Mouse (Mus musculus) MEL (cell line): ENCODE data around the gene Gfpt1. TPM values are rescaled to one million over a fixed set of nuclear protein-coding genes. Genes with fewer than 3 reads are reported as not detected.

Experiments used
- DNase-seq: peaks from one replicate; pipeline ENCODE4 v3.0.0; 2011; ENCODE audit warnings: low read depth, low spot score
- H3K27ac ChIP-seq: 2 replicates; pipeline ENCODE4 v1.5.1; 2012; ENCODE audit warnings: low read depth, mild to moderate bottlenecking, control low read depth, low read length, moderate library complexity; ENCODE audit not compliant: control insufficient read depth
- H3K27me3 ChIP-seq, 2 experiments: fragments of 150-350 bp in 1 of 2; sonication (generic) in 1 of 2; 2 replicates each; pipeline ENCODE4 v1.6.1; 2012; ENCODE audit warnings: low read length in 2 of 2, mild to moderate bottlenecking in 2 of 2, improper control_type of control experiment in 1 of 2, moderate library complexity in 1 of 2; ENCODE audit not compliant: insufficient read depth in 2 of 2, control insufficient read depth in 1 of 2
- H3K36me3 ChIP-seq, 2 experiments: 2 replicates each; pipeline ENCODE4 v1.6.1; 2012 to 2014; ENCODE audit warnings: low read length in 2 of 2, improper control_type of control experiment in 1 of 2, inconsistent platforms in 1 of 2, mild to moderate bottlenecking in 1 of 2; ENCODE audit not compliant: insufficient read depth in 2 of 2, control insufficient read depth in 1 of 2
- H3K4me1 ChIP-seq, 2 experiments: fragments of 150-350 bp in 1 of 2; sonication (generic) in 1 of 2; 2 replicates each; pipeline ENCODE4 v1.6.1; 2012; ENCODE audit warnings: low read length in 2 of 2, improper control_type of control experiment in 1 of 2, mild to moderate bottlenecking in 1 of 2; ENCODE audit not compliant: insufficient read depth in 2 of 2, control insufficient read depth in 1 of 2
- H3K4me3 ChIP-seq, 2 experiments: fragments of 150-350 bp in 1 of 2; sonication (generic) in 1 of 2; 2 replicates each; pipeline ENCODE4 v1.5.1; 2012; ENCODE audit warnings: low read depth in 2 of 2, low read length in 2 of 2, mild to moderate bottlenecking in 2 of 2, moderate library complexity in 2 of 2, control low read depth in 1 of 2, improper control_type of control experiment in 1 of 2; ENCODE audit not compliant: control insufficient read depth in 1 of 2, insufficient read depth in 1 of 2
- H3K79me2 ChIP-seq: 2 replicates; pipeline ENCODE4 v1.6.1; 2012; ENCODE audit warnings: mild to moderate bottlenecking, low read length, moderate library complexity; ENCODE audit not compliant: control insufficient read depth, poor library complexity, insufficient read depth
- H3K9ac ChIP-seq: 2 replicates; pipeline ENCODE4 v1.6.1; 2012; ENCODE audit warnings: low read depth, mild to moderate bottlenecking, control low read depth, low read length, moderate library complexity; ENCODE audit not compliant: control insufficient read depth, poor library complexity, severe bottlenecking
- H3K9me3 ChIP-seq: fragments of 150-350 bp; sonication (generic); replicated peaks from 2 replicates; pipeline ENCODE4 v1.6.1; 2012; ENCODE audit warnings: mild to moderate bottlenecking, low read length, improper control_type of control experiment, moderate library complexity; ENCODE audit not compliant: insufficient read depth
- BHLHE40 ChIP-seq: IDR thresholded peaks from 2 replicates; pipeline ENCODE4 v1.6.1; 2012; ENCODE audit warnings: low read depth, mild to moderate bottlenecking, inconsistent platforms, low read length, improper control_type of control experiment, borderline replicate concordance
- CHD1 ChIP-seq: IDR thresholded peaks from 2 replicates; pipeline ENCODE4 v1.6.1; 2012; ENCODE audit warnings: low read depth, mild to moderate bottlenecking, inconsistent platforms, low read length, improper control_type of control experiment
- CHD2 ChIP-seq: IDR thresholded peaks from 2 replicates; pipeline ENCODE4 v1.6.1; 2011; ENCODE audit warnings: low read length, improper control_type of control experiment
- CTCF ChIP-seq, 3 experiments: IDR thresholded peaks in 2 of 3; conservative IDR thresholded peaks in 1 of 3; 2 replicates each; pipeline ENCODE4 v1.5.1; 2011 to 2012; ENCODE audit warnings: low read length in 3 of 3, low read depth in 2 of 3, mild to moderate bottlenecking in 2 of 3, improper control_type of control experiment in 1 of 3, inconsistent platforms in 1 of 3, mixed read lengths in 1 of 3, moderate library complexity in 1 of 3; ENCODE audit not compliant: control insufficient read depth in 1 of 3, insufficient read depth in 1 of 3, poor library complexity in 1 of 3, severe bottlenecking in 1 of 3
- EP300 ChIP-seq, 2 experiments: IDR thresholded peaks; 2 replicates each; pipeline ENCODE4 v1.6.1; 2011; ENCODE audit warnings: improper control_type of control experiment in 2 of 2, low read length in 2 of 2, low read depth in 1 of 2, mild to moderate bottlenecking in 1 of 2
- ETS1 ChIP-seq: IDR thresholded peaks from 2 replicates; pipeline ENCODE4 v1.6.1; 2012; ENCODE audit warnings: low read depth, mild to moderate bottlenecking, inconsistent platforms, low read length, improper control_type of control experiment, moderate library complexity
- GABPA ChIP-seq: IDR thresholded peaks from 2 replicates; pipeline ENCODE4 v1.6.1; 2012; ENCODE audit warnings: low read depth, mild to moderate bottlenecking, inconsistent platforms, low read length, improper control_type of control experiment, moderate library complexity
- GATA1 ChIP-seq: IDR thresholded peaks from 2 replicates; pipeline ENCODE4 v1.6.1; 2011; ENCODE audit warnings: low read depth, low read length, improper control_type of control experiment
- HCFC1 ChIP-seq: IDR thresholded peaks from 2 replicates; pipeline ENCODE4 v1.6.1; 2012; ENCODE audit warnings: low read depth, mild to moderate bottlenecking, inconsistent platforms, low read length, improper control_type of control experiment, moderate library complexity
- MAZ ChIP-seq: IDR thresholded peaks from 2 replicates; pipeline ENCODE4 v1.6.1; 2012; ENCODE audit warnings: low read depth, mild to moderate bottlenecking, inconsistent platforms, low read length, improper control_type of control experiment
- MYB ChIP-seq: IDR thresholded peaks from 2 replicates; pipeline ENCODE4 v1.6.1; 2011; ENCODE audit warnings: mild to moderate bottlenecking, low read depth, low read length, improper control_type of control experiment
- MYC ChIP-seq: IDR thresholded peaks from 2 replicates; pipeline ENCODE4 v1.6.1; 2011; ENCODE audit warnings: low read depth, mild to moderate bottlenecking, low read length, improper control_type of control experiment, moderate library complexity
- NRF1 ChIP-seq: IDR thresholded peaks from 2 replicates; pipeline ENCODE4 v1.6.1; 2014; ENCODE audit warnings: low read depth, mild to moderate bottlenecking, inconsistent platforms, low read length, improper control_type of control experiment, moderate library complexity; ENCODE audit not compliant: poor library complexity, insufficient read depth, severe bottlenecking
- POLR2AphosphoS2 ChIP-seq: IDR thresholded peaks from 2 replicates; pipeline ENCODE4 v1.6.1; 2011; ENCODE audit warnings: low read length, improper control_type of control experiment
- RAD21 ChIP-seq: IDR thresholded peaks from 2 replicates; pipeline ENCODE4 v1.6.1; 2011; ENCODE audit warnings: mild to moderate bottlenecking, low read depth, low read length, improper control_type of control experiment
- RCOR1 ChIP-seq: IDR thresholded peaks from 2 replicates; pipeline ENCODE4 v1.6.1; 2012; ENCODE audit warnings: low read depth, mild to moderate bottlenecking, inconsistent platforms, low read length, improper control_type of control experiment
- SIN3A ChIP-seq: IDR thresholded peaks from 2 replicates; pipeline ENCODE4 v1.6.1; 2012; ENCODE audit warnings: low read length, improper control_type of control experiment, inconsistent platforms
- SMC3 ChIP-seq: IDR thresholded peaks from 2 replicates; pipeline ENCODE4 v1.6.1; 2011; ENCODE audit warnings: low read depth, low read length, improper control_type of control experiment
- TAL1 ChIP-seq: IDR thresholded peaks from 2 replicates; pipeline ENCODE4 v1.6.1; 2012; ENCODE audit warnings: mild to moderate bottlenecking, inconsistent platforms, low read length, moderate library complexity, mixed read lengths
- TBP ChIP-seq: IDR thresholded peaks from 2 replicates; pipeline ENCODE4 v1.8.0; 2011; ENCODE audit warnings: low read depth, low read length, improper control_type of control experiment
- TCF12 ChIP-seq: IDR thresholded peaks from 2 replicates; pipeline ENCODE4 v1.6.1; 2014; ENCODE audit warnings: low read depth, mild to moderate bottlenecking, inconsistent platforms, low read length, improper control_type of control experiment, moderate library complexity
- UBTF ChIP-seq: IDR thresholded peaks from 2 replicates; pipeline ENCODE4 v1.6.1; 2012; ENCODE audit warnings: low read depth, mild to moderate bottlenecking, inconsistent platforms, low read length, improper control_type of control experiment, moderate library complexity, borderline replicate concordance; ENCODE audit not compliant: insufficient read depth
- USF1 ChIP-seq: IDR thresholded peaks from 2 replicates; pipeline ENCODE4 v1.6.1; 2014; ENCODE audit warnings: low read depth, mild to moderate bottlenecking, inconsistent platforms, low read length, improper control_type of control experiment, moderate library complexity
- USF2 ChIP-seq, 2 experiments: IDR thresholded peaks; 2 replicates each; pipeline ENCODE4 v1.6.1; 2011 to 2012; ENCODE audit warnings: improper control_type of control experiment in 2 of 2, low read length in 2 of 2, borderline replicate concordance in 1 of 2, inconsistent platforms in 1 of 2, low read depth in 1 of 2, mild to moderate bottlenecking in 1 of 2; ENCODE audit not compliant: insufficient read depth in 1 of 2
- ZC3H11A ChIP-seq: IDR thresholded peaks from 2 replicates; pipeline ENCODE4 v1.6.1; 2012; ENCODE audit warnings: low read depth, mild to moderate bottlenecking, inconsistent platforms, low read length, improper control_type of control experiment
- ZKSCAN1 ChIP-seq: IDR thresholded peaks from 2 replicates; pipeline ENCODE4 v1.6.1; 2012; ENCODE audit warnings: low read depth, mild to moderate bottlenecking, inconsistent platforms, low read length, improper control_type of control experiment, moderate library complexity
- ZMIZ1 ChIP-seq: IDR thresholded peaks from 2 replicates; pipeline ENCODE4 v1.6.1; 2012; ENCODE audit warnings: low read depth, mild to moderate bottlenecking, inconsistent platforms, low read length, improper control_type of control experiment, moderate library complexity
- ZNF384 ChIP-seq: IDR thresholded peaks from 2 replicates; pipeline ENCODE4 v1.6.1; 2012; ENCODE audit warnings: low read depth, mild to moderate bottlenecking, inconsistent platforms, low read length, improper control_type of control experiment
- polyA plus RNA-seq, 2 experiments: library from polyadenylated mRNA; stranded (reverse) in 1 of 2; unstranded in 1 of 2; fragments of >175 nt in 1 of 2; fragments of >200 nt in 1 of 2; gene quantifications; 2 replicates each; pipeline versions ENCODE4 v1.2.1 to v1.2.4; 2012; ENCODE audit warnings: low replicate concordance in 2 of 2, low read depth in 1 of 2; ENCODE audit not compliant: insufficient read length in 2 of 2, insufficient read depth in 1 of 2, missing spikeins in 1 of 2
- total RNA-seq: library from RNA; depleted of rRNA; stranded (reverse); fragments of 300-350 nt; gene quantifications from 2 replicates; pipeline ENCODE4 v1.2.3, GENCODE M21; 2012

Gfpt1 gene
- total and polyA plus RNA-seq, 3 experiments, result 29.6 to 69.3 (median 33.5) TPM

DNA sequence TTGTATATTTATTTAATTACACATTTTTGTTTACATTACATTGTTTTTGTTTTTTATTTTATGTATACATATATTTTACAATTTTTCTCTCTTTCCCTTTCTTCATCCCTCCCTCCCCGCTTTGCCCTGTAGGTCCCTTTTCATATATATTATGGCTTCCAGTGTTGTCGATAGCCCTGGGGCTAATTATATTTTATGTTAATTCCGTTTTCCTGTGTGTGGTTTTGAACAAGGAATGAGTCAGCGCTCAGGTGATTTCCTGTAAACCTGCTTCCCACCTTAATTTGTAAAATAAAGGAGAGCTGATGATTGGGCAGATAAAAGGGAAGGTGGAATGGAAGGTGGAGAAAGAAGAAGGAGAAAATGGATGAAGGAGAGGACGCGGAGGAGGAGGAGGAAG is 33.8 kb upstream of the Gfpt1 start, which contains the start of gene Nfu1:
Gene Nfu1, plus strand, starts transcription at position 350 of the 400 bp plus-strand sequence.
- H3K4me1 ChIP-seq, result peaks cover 5 to 20% of the 10 kb centered on the region in 2 experiments; a peak in 3 of 4 replicates
- peak within 1 kb of the TSS; percentile 85 for H3K4me3 ChIP-seq
- TF ChIP-seq TCF12 (0 out of 2 replicates have a peak, but pooled peaks have one; percentile 20), ETS1 (peak; percentile 67), BHLHE40 (peak; percentile 39; the same call in 1 of the 2 replicates), EP300 (IDR thresholded peaks at IDR 0.05; ENCODE audit: low read depth in 1 of 2, low read length in 2 of 2) (peak in 1 of 2 experiments; percentile 27; a peak in 1 of 4 replicates), HCFC1 (no peak), SIN3A (no peak), CHD1 (peak; percentile 61; the same call in 1 of the 2 replicates)
- H3K9ac ChIP-seq, result peak within 1 kb of the TSS; percentile 97
- DNase-seq, result peak; percentile 44
- H3K36me3 ChIP-seq, result peaks cover 0 to 17% of the 10 kb centered on the region in 2 experiments
- peak within 1 kb of the TSS; percentile 97 for H3K27ac ChIP-seq
- no peaks in the 10 kb centered on the region for H3K9me3 ChIP-seq
- H3K79me2 ChIP-seq, result peaks cover 5% of the 10 kb centered on the region; the same call in 1 of the 2 replicates
- no peaks in the 10 kb centered on the region for H3K27me3 ChIP-seq

DNA sequence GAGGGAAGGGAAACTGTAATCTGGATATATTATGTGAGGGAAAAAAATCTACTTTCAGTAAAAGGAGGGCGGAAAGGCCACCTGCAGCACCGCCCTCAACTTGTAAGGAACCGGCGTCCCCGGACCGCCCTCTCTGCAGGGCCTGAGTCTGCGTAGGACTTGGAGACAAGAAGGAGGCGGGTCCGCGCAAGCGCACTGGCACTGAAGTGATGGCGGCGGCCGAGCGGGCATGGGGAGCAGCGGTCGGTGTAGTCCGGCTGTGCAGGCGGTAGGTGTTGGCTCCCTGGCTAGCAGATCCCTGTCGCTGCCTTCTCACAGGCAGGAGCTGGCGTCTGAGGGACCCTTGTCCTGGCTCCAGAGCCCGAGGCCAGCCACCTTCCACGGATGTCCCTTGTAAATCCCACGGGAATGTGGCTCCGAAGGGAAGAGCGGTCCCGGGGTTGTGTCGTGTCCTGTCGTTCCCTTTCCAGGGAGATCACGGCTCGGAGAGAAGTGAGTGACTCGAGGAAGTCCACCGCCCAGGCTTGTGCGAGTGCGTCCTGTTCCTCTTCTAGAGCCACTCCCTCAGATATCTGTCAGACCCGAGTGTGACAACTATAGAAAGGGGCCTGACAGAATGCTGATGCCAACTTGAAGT is 32.8 kb upstream of the Gfpt1 start:
- peaks cover 5% of the 10 kb centered on the region; the same call in 1 of the 2 replicates for H3K79me2 ChIP-seq
- DNase-seq, result peak; percentile 98
- peaks cover 2 to 14% of the 10 kb centered on the region in 2 experiments for H3K36me3 ChIP-seq
- H3K27ac ChIP-seq, result peak overlapping the region; percentile 97
- no peaks in the 10 kb centered on the region for H3K27me3 ChIP-seq
- H3K9ac ChIP-seq, result peak overlapping the region; percentile 97
- H3K9me3 ChIP-seq, result no peaks in the 10 kb centered on the region
- H3K4me3 ChIP-seq, result peak overlapping the region; percentile 85
- H3K4me1 ChIP-seq, result peaks cover 5 to 17% of the 10 kb centered on the region in 2 experiments; a peak in 3 of 4 replicates
- TF ChIP-seq TAL1 (no peak), EP300 (IDR thresholded peaks at IDR 0.05; ENCODE audit: low read depth in 1 of 2, low read length in 2 of 2) (peak in 1 of 2 experiments; percentile 39; a peak in 1 of 4 replicates), RAD21 (no peak), TBP (peak; percentile 83), CHD2 (no peak), CHD1 (no peak; the same call in 1 of the 2 replicates), GABPA (no peak), GATA1 (no peak), SIN3A (peak; percentile 83), RCOR1 (0 out of 2 replicates have a peak, but pooled peaks have one; percentile 2), BHLHE40 (no peak), SMC3 (no peak), ZNF384 (peak; percentile 75), USF1 (0 out of 2 replicates have a peak, but pooled peaks have one; percentile 25), MYB (no peak), ZC3H11A (no peak), POLR2AphosphoS2 (peak; percentile 84; the same call in 1 of the 2 replicates), HCFC1 (peak; percentile 77), ZKSCAN1 (no peak), USF2 (IDR thresholded peaks at IDR 0.05; ENCODE audit: borderline replicate concordance in 1 of 2, insufficient read depth in 1 of 2, low read depth in 1 of 2, low read length in 2 of 2) (no peak), MAZ (no peak), UBTF (no peak), ZMIZ1 (peak; percentile 70; the same call in 1 of the 2 replicates), NRF1 (peak; percentile 94), CTCF (IDR thresholded peaks at IDR 0.05 in 2 of 3, conservative IDR thresholded peaks at IDR 0.05 in 1 of 3; ENCODE audit: control insufficient read depth in 1 of 3, insufficient read depth in 1 of 3, low read depth in 2 of 3, low read length in 3 of 3, poor library complexity in 1 of 3, severe bottlenecking in 1 of 3) (no peak), MYC (peak; percentile 54)
